In genomic region chr13:98016923-98017588, GRCm38 (mm10) we compare ENCODE assay signal across 8 mouse cellular contexts.
A peak's percentile ranks its signal among the peaks of the same experiment; 100 is the strongest.
DNase-seq lines count a peak whose midpoint lies in the region; ATAC-seq and TF ChIP-seq lines count a peak whose summit lies in the region.

No protein-coding gene starts in this region.

- peak; percentile 31 for DNase-seq in hindbrain, embryonic 10.5 days (ENCODE audit: low spot score)
- peak; percentile 25 to 31 for DNase-seq in left cerebral cortex, adult 8-10 months (ENCODE audit: low spot score in 2 of 2)
- peak; percentile 81 for DNase-seq in midbrain, embryonic 14.5 days
- no peak for DNase-seq in spleen, adult 12 weeks (ENCODE audit: low spot score)
- DNase-seq in cerebellum, adult 8-10 months: no peak
- no peak for DNase-seq in adrenal gland, postnatal 4 days (ENCODE audit: low spot score in 2 of 2)

- H3K4me2 ChIP-seq in midbrain, embryonic 14.5 days (ENCODE audit: low read length): peak overlapping the region; percentile 77

- H3K9ac ChIP-seq in midbrain, embryonic 14.5 days (replicated peaks; ENCODE audit: low read length): peak overlapping the region; percentile 59; the same call in 1 of the 2 replicates

- 0 out of 2 replicates have a peak, but pooled peaks cover 3% of the 10 kb centered on the region for H3K27me3 ChIP-seq in E14TG2a.4 (ENCODE audit: insufficient read depth, low read length)
- peaks cover 33% of the 10 kb centered on the region for H3K27me3 ChIP-seq in hindbrain, embryonic 10.5 days (ENCODE audit: insufficient read depth, poor library complexity, severe bottlenecking)
- H3K27me3 ChIP-seq in midbrain, embryonic 14.5 days (ENCODE audit: control insufficient read depth, insufficient read depth, low read length): no peaks in the 10 kb centered on the region

- WGBS in hindbrain, embryonic 10.5 days: 23% methylated on average over 12 of the region's 12 CpGs
- WGBS in midbrain, embryonic 14.5 days: 7% methylated on average over 12 of the region's 12 CpGs

- ATAC-seq in common myeloid progenitor, adult 5-6 weeks (replicated peaks; ENCODE audit: low read depth, poor library complexity, severe bottlenecking): peak; percentile 79
- ATAC-seq in midbrain, embryonic 14.5 days (ENCODE audit: low FRiP score, low TSS enrichment): peak; percentile 90

- H3K4me3 ChIP-seq in E14TG2a.4 (replicated peaks; ENCODE audit: low read length): peak overlapping the region; percentile 67; the same call in 1 of the 2 replicates
- H3K4me3 ChIP-seq in hindbrain, embryonic 10.5 days: peak overlapping the region; percentile 58
- peak overlapping the region; percentile 43 for H3K4me3 ChIP-seq in midbrain, embryonic 14.5 days (replicated peaks; ENCODE audit: low read depth, low read length)

- H3K27ac ChIP-seq in hindbrain, embryonic 10.5 days: peak overlapping the region; percentile 75; the same call in 1 of the 2 replicates
- H3K27ac ChIP-seq in midbrain, embryonic 14.5 days (replicated peaks; ENCODE audit: low read depth, low read length): peak overlapping the region; percentile 83

- H3K9me3 ChIP-seq in E14TG2a.4 (ENCODE audit: low read length): no peaks in the 10 kb centered on the region
- H3K9me3 ChIP-seq in hindbrain, embryonic 10.5 days: no peaks in the 10 kb centered on the region
- no peaks in the 10 kb centered on the region for H3K9me3 ChIP-seq in midbrain, embryonic 14.5 days (ENCODE audit: control insufficient read depth, low read length)

- TF ChIP-seq CTCF in E14TG2a.4 (conservative IDR thresholded peaks at IDR 0.05; ENCODE audit: low read length): no peak

- no peaks in the 10 kb centered on the region for H3K36me3 ChIP-seq in E14TG2a.4 (ENCODE audit: insufficient read depth, low read length)
- no peaks in the 10 kb centered on the region for H3K36me3 ChIP-seq in hindbrain, embryonic 10.5 days
- no peaks in the 10 kb centered on the region for H3K36me3 ChIP-seq in midbrain, embryonic 14.5 days (ENCODE audit: control insufficient read depth, insufficient read depth, low read length)

- H3K4me1 ChIP-seq in E14TG2a.4 (replicated peaks; ENCODE audit: low read depth, low read length): peaks cover 25% of the 10 kb centered on the region
- H3K4me1 ChIP-seq in hindbrain, embryonic 10.5 days (replicated peaks): peaks cover 16% of the 10 kb centered on the region
- peaks cover 5% of the 10 kb centered on the region; the same call in 1 of the 2 replicates for H3K4me1 ChIP-seq in midbrain, embryonic 14.5 days (ENCODE audit: control insufficient read depth, insufficient read depth, low read length)

Comparison
In these comparisons a context has a peak if more than half of its experiments do, and no peak if none do; other contexts are left out.
1. DNase-seq: peak in hindbrain, embryonic 10.5 days (single experiment), left cerebral cortex, adult 8-10 months (2 of 2) and midbrain, embryonic 14.5 days (single experiment); none in spleen, adult 12 weeks (single experiment), cerebellum, adult 8-10 months (single experiment) and adrenal gland, postnatal 4 days (0 of 2).
2. Peak in every context shown above with its lines, with median percentiles within 50 percentile points of each other: H3K4me3 ChIP-seq.